Mouse (Mus musculus) kidney, embryonic 15.5 days (tissue): ENCODE data around the gene Bmper. TPM values are rescaled to one million over a fixed set of nuclear protein-coding genes. Genes with fewer than 3 reads are reported as not detected.

ENCODE experiments used
- ATAC-seq: fragments of 200-750 bp; cut with Nextera tagmentation; replicated peaks from 2 replicates; pipeline ENCODE4 v1.8.0; 2017; ENCODE audit warnings: moderate TSS enrichment; ENCODE audit not compliant: low FRiP score
- H3K27ac ChIP-seq: fragments of 300-500 bp; sonication (generic); 2 replicates; pipeline ENCODE4 v1.5.1; 2015; ENCODE audit warnings: mild to moderate bottlenecking, inconsistent platforms
- H3K27me3 ChIP-seq: fragments of 300-500 bp; sonication (generic); 2 replicates; pipeline ENCODE4 v1.6.1; 2015; ENCODE audit warnings: inconsistent platforms
- H3K36me3 ChIP-seq: fragments of 300-500 bp; sonication (generic); 2 replicates; pipeline ENCODE4 v1.6.1; 2015; ENCODE audit warnings: inconsistent platforms
- H3K4me1 ChIP-seq: fragments of 300-500 bp; sonication (generic); 2 replicates; pipeline ENCODE4 v1.6.1; 2015; ENCODE audit warnings: inconsistent platforms
- H3K4me2 ChIP-seq: fragments of 300-500 bp; sonication (generic); 2 replicates; pipeline ENCODE4 v1.6.1; 2015; ENCODE audit warnings: moderate library complexity, mild to moderate bottlenecking, inconsistent platforms
- H3K4me3 ChIP-seq: fragments of 300-500 bp; sonication (generic); replicated peaks from 2 replicates; pipeline ENCODE4 v1.5.1; 2015; ENCODE audit warnings: mild to moderate bottlenecking, inconsistent platforms
- H3K9ac ChIP-seq: fragments of 300-500 bp; sonication (generic); 2 replicates; pipeline ENCODE4 v1.6.1; 2015; ENCODE audit warnings: mild to moderate bottlenecking, inconsistent platforms
- H3K9me3 ChIP-seq: fragments of 300-500 bp; sonication (generic); replicated peaks from 2 replicates; pipeline ENCODE4 v1.6.1; 2016; ENCODE audit warnings: inconsistent platforms
- WGBS: fragments of 180-500 bp; shearing (Covaris S2); methylation state at CpG from one replicate; pipeline ENCODE4 v1.1.7; 2015; ENCODE audit warnings: mixed read lengths; 5-methylcytosine and 5-hydroxymethylcytosine counted together
- polyA plus RNA-seq: library from polyadenylated mRNA; unstranded; fragments of >200 nt; fragmentation: Nextera tagmentation; extraction: Ambion mirVana; gene quantifications from 2 replicates; pipeline ENCODE4 v1.2.1, GENCODE M21; 2015

Gene Bmper
- polyA plus RNA-seq, 1 experiment from 2014 or later: 23.5 TPM

- no peak overlapping the region for H3K4me3 ChIP-seq
- WGBS: 78% methylated on average over 2 of the region's 2 CpGs
These were observed 190.1 kb downstream of the Bmper start for GRCm38 (mm10) chr9:23412956-23413355.

GRCm38 (mm10) chr9:23419107-23419506 lies 196.2 kb downstream of the Bmper start:
- Histone ChIP-seq H3K27ac (no peak overlapping the region), H3K9me3 (no peaks in the 10 kb centered on the region; the same call in 1 of the 2 replicates), H3K9ac (no peak overlapping the region), H3K36me3 (no peaks in the 10 kb centered on the region), H3K4me2 (no peak overlapping the region), H3K4me3 (no peak overlapping the region), H3K27me3 (no peaks in the 10 kb centered on the region), H3K4me1 (no peaks in the 10 kb centered on the region)
- no peak for ATAC-seq
- WGBS: 95% methylated on average over 2 of the region's 2 CpGs

More at GRCm38 (mm10) chr9:23412956-23413355, 190.1 kb downstream of the Bmper start:
- no peak overlapping the region for H3K9ac ChIP-seq
- no peak overlapping the region for H3K27ac ChIP-seq
- no peaks in the 10 kb centered on the region; the same call in 1 of the 2 replicates for H3K9me3 ChIP-seq
- no peak for ATAC-seq
- H3K4me2 ChIP-seq: no peak overlapping the region
- H3K4me1 ChIP-seq: no peaks in the 10 kb centered on the region
- no peaks in the 10 kb centered on the region for H3K36me3 ChIP-seq
- no peaks in the 10 kb centered on the region for H3K27me3 ChIP-seq

GRCm38 (mm10) chr9:23423748-23424147 lies 200.9 kb downstream of the Bmper start:
- Histone ChIP-seq H3K4me1 (no peaks in the 10 kb centered on the region), H3K27ac (no peak overlapping the region), H3K4me2 (no peak overlapping the region), H3K4me3 (no peak overlapping the region), H3K9ac (no peak overlapping the region), H3K27me3 (no peaks in the 10 kb centered on the region), H3K36me3 (no peaks in the 10 kb centered on the region), H3K9me3 (no peaks in the 10 kb centered on the region)
- 81% methylated on average over 1 of the region's 1 CpGs for WGBS
- ATAC-seq: no peak

- Histone ChIP-seq H3K36me3 (no peaks in the 10 kb centered on the region), H3K4me1 (no peaks in the 10 kb centered on the region), H3K27me3 (no peaks in the 10 kb centered on the region), H3K4me3 (no peak overlapping the region), H3K9ac (no peak overlapping the region), H3K4me2 (no peak overlapping the region), H3K9me3 (no peaks in the 10 kb centered on the region), H3K27ac (no peak overlapping the region)
- 88% methylated on average over 2 of the region's 2 CpGs for WGBS
- ATAC-seq: no peak
These were observed 209.8 kb downstream of the Bmper start for GRCm38 (mm10) chr9:23432631-23433030.

GRCm38 (mm10) chr9:23433238-23433637 lies 210.4 kb downstream of the Bmper start:
- Histone ChIP-seq H3K36me3 (no peaks in the 10 kb centered on the region), H3K4me1 (no peaks in the 10 kb centered on the region), H3K4me3 (no peak overlapping the region), H3K9me3 (no peaks in the 10 kb centered on the region), H3K9ac (no peak overlapping the region), H3K27me3 (no peaks in the 10 kb centered on the region), H3K27ac (no peak overlapping the region), H3K4me2 (no peak overlapping the region)
- 88% methylated on average over 3 of the region's 3 CpGs for WGBS
- ATAC-seq: no peak

GRCm38 (mm10) chr9:23436751-23437150 lies 213.9 kb downstream of the Bmper start:
- no peak overlapping the region for H3K4me3 ChIP-seq
- no peaks in the 10 kb centered on the region for H3K36me3 ChIP-seq
- WGBS: 47% methylated on average over 6 of the region's 6 CpGs
- H3K9me3 ChIP-seq: no peaks in the 10 kb centered on the region
- no peak overlapping the region for H3K4me2 ChIP-seq
- no peak; the same call in 1 of the 2 replicates for ATAC-seq
- no peaks in the 10 kb centered on the region for H3K27me3 ChIP-seq
- no peak overlapping the region for H3K9ac ChIP-seq
- H3K27ac ChIP-seq: no peak overlapping the region
- H3K4me1 ChIP-seq: no peaks in the 10 kb centered on the region

GRCm38 (mm10) chr9:23438662-23439061 lies 215.8 kb downstream of the Bmper start:
- Histone ChIP-seq H3K27ac (no peak overlapping the region), H3K27me3 (no peaks in the 10 kb centered on the region), H3K4me3 (no peak overlapping the region), H3K9me3 (no peaks in the 10 kb centered on the region), H3K36me3 (no peaks in the 10 kb centered on the region), H3K4me2 (no peak overlapping the region), H3K9ac (no peak overlapping the region), H3K4me1 (no peaks in the 10 kb centered on the region)
- 79% methylated on average over 9 of the region's 9 CpGs for WGBS
- ATAC-seq: no peak

- no peaks in the 10 kb centered on the region for H3K4me1 ChIP-seq
- no peak overlapping the region for H3K4me3 ChIP-seq
- no peaks in the 10 kb centered on the region for H3K9me3 ChIP-seq
- H3K36me3 ChIP-seq: no peaks in the 10 kb centered on the region
- H3K9ac ChIP-seq: no peak overlapping the region
- WGBS: 58% methylated on average over 5 of the region's 5 CpGs
- H3K27ac ChIP-seq: no peak overlapping the region
- H3K27me3 ChIP-seq: no peaks in the 10 kb centered on the region
- ATAC-seq: no peak
- no peak overlapping the region for H3K4me2 ChIP-seq
These were observed 219.3 kb downstream of the Bmper start for GRCm38 (mm10) chr9:23442168-23442567.

- no peak overlapping the region for H3K27ac ChIP-seq
These were observed 222.1 kb downstream of the Bmper start for GRCm38 (mm10) chr9:23444975-23445374.

GRCm38 (mm10) chr9:23447271-23447961 lies 224.5 kb downstream of the Bmper start:
- Histone ChIP-seq H3K4me2 (no peak overlapping the region), H3K27ac (no peak overlapping the region), H3K9ac (no peak overlapping the region), H3K4me3 (no peak overlapping the region), H3K9me3 (no peaks in the 10 kb centered on the region), H3K27me3 (no peaks in the 10 kb centered on the region), H3K4me1 (no peaks in the 10 kb centered on the region), H3K36me3 (no peaks in the 10 kb centered on the region)
- no peak for ATAC-seq
- WGBS: 60% methylated on average over 7 of the region's 7 CpGs

More at GRCm38 (mm10) chr9:23444975-23445374, 222.1 kb downstream of the Bmper start:
- Histone ChIP-seq H3K4me1 (no peaks in the 10 kb centered on the region), H3K9ac (no peak overlapping the region), H3K4me3 (no peak overlapping the region), H3K9me3 (no peaks in the 10 kb centered on the region), H3K36me3 (no peaks in the 10 kb centered on the region), H3K27me3 (no peaks in the 10 kb centered on the region), H3K4me2 (no peak overlapping the region)
- 94% methylated on average over 4 of the region's 4 CpGs for WGBS
- ATAC-seq: no peak

GRCm38 (mm10) chr9:23453309-23453708 lies 230.4 kb downstream of the Bmper start:
- no peaks in the 10 kb centered on the region for H3K36me3 ChIP-seq
- WGBS: 21% methylated on average over 5 of the region's 5 CpGs
- H3K27me3 ChIP-seq: no peaks in the 10 kb centered on the region
- H3K4me1 ChIP-seq: peaks cover 5% of the 10 kb centered on the region
- no peak overlapping the region for H3K27ac ChIP-seq
- H3K9me3 ChIP-seq: no peaks in the 10 kb centered on the region
- H3K9ac ChIP-seq: no peak overlapping the region
- peak; percentile 85 for ATAC-seq
- no peak overlapping the region for H3K4me2 ChIP-seq
- no peak overlapping the region for H3K4me3 ChIP-seq

- Histone ChIP-seq H3K4me3 (no peak overlapping the region), H3K4me1 (peaks cover 5% of the 10 kb centered on the region), H3K36me3 (no peaks in the 10 kb centered on the region), H3K27ac (no peak overlapping the region), H3K9me3 (no peaks in the 10 kb centered on the region), H3K9ac (no peak overlapping the region), H3K27me3 (no peaks in the 10 kb centered on the region), H3K4me2 (no peak overlapping the region)
- no peak for ATAC-seq
- WGBS: 58% methylated on average over 3 of the region's 3 CpGs
These were observed 234.3 kb downstream of the Bmper start for GRCm38 (mm10) chr9:23457186-23457585.

GRCm38 (mm10) chr9:23460721-23461120 lies 237.8 kb downstream of the Bmper start:
- Histone ChIP-seq H3K9me3 (no peaks in the 10 kb centered on the region), H3K27me3 (no peaks in the 10 kb centered on the region), H3K27ac (no peak overlapping the region), H3K36me3 (no peaks in the 10 kb centered on the region), H3K4me2 (no peak overlapping the region), H3K9ac (no peak overlapping the region), H3K4me1 (no peaks in the 10 kb centered on the region), H3K4me3 (no peak overlapping the region)
- 58% methylated on average over 4 of the region's 4 CpGs for WGBS
- no peak for ATAC-seq
